Mouse (Mus musculus) spleen, embryonic (tissue): ENCODE data around the gene Sass6.
"Not testable (repeated sequence)": the region's sequence is repeated elsewhere in the genome, so short reads cannot be mapped to it uniquely, and the experiment has no call there.

ENCODE experiments used
- CTCF ChIA-PET: fragments of 350-600 bp; sonication (Branson Sonifier 250); formaldehyde crosslinking; loops from one replicate; lab custom pipeline; 2022; lab: Charles Lee

The Sass6 gene

DNA sequence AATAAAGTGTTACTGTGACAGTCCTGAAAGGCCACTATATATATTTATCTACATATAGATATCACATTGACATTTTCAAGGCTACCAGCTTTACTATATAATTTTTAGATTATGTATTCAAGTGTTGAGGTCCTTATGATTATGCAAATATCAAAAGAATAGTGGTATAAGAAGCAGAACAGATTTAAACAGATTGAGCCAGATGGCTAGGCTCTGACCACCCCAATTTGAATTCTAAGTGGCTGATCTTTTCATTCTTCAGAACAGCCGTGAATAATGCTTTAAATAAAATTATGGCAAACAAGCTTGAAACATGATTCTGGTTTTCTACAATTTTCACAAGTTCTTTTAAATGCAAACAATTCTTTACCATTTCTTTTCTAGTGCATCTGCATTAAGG is 36.7 kb downstream of the Sass6 start:
- CTCF ChIA-PET = no interaction called here

DNA sequence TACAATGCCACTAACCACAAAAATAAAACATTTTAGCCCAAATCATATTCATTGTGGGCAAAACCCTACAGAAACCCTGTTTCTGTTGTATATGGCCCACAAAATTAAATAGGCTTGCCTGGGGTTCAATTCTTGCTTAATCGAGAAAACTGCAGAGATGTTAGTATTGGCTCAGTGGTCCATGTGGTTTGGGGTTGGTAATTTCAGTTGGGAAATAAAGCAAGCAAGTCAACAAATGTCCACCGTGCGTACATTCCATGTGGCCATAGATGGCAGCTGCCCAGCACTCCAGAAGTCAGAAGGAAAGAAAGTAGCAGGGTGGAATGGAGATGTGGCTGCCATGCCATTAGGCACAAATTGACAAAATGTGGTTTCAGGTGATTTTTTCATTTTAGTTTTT is 38.2 kb downstream of the Sass6 start:
- CTCF ChIA-PET = no interaction called here

DNA sequence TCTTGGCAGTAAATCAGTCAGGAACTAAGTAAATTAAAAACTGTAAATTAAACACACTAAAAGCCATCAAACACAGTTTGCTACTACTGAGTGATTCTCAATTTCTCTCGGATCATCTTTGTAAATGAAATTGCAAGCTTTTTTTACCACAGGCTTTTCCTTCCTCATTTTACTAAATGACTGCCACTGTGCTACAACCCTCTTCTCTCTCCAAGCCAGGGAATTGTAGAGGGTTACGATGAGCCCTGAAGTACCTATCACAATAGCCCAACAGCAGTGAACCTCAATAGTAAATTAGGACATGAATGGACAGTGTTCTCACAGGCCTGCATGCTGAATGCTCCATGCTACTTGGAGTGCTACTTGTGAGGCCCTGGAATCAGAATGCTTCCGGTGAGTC is 39.3 kb downstream of the Sass6 start:
- CTCF ChIA-PET = no interaction called here

DNA sequence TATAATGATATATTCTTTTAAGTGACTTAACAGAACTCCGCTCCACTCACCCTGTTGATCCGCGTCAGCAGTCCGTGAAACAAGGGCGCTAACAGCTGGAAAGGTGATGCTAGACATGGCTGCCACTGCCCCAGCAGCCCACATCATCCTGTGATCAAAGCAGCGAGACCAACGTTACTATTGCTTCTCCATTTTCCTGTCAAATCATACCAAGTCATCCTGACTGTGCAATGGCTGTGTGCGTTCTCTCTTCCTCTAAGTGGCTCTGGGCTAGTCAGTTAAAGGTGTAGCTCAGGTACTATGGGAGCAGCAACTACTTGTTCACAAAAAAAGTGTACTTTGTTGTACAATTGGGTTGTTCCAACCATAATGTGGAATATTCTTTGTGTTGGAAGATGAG is 40.1 kb downstream of the Sass6 start:
- CTCF ChIA-PET = no interaction called here

DNA sequence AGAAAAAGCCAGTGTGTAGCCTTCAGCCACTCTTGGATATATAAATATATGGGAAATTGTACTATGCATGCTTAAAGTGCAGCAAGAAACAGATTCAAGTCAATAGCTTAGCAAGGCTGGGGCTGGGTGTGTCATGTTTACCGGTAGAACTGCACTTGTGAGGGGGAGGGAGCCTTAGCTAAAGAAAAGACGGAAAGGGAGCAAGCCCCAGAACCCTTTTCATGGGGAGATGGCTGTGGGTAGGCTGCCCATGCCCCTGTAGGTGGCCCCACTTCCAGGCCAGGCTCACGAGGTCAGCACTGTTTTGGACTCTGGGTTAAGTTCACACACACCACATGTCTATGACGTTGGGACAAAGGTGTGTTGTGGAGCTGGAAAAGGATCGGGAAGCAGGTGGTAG is 41.0 kb downstream of the Sass6 start:
- CTCF ChIA-PET = interaction anchor here (0.6 kb wide), 1 partner anchor 336 kb away, joined by 3 read pairs; no protein-coding TSS in a partner anchor

DNA sequence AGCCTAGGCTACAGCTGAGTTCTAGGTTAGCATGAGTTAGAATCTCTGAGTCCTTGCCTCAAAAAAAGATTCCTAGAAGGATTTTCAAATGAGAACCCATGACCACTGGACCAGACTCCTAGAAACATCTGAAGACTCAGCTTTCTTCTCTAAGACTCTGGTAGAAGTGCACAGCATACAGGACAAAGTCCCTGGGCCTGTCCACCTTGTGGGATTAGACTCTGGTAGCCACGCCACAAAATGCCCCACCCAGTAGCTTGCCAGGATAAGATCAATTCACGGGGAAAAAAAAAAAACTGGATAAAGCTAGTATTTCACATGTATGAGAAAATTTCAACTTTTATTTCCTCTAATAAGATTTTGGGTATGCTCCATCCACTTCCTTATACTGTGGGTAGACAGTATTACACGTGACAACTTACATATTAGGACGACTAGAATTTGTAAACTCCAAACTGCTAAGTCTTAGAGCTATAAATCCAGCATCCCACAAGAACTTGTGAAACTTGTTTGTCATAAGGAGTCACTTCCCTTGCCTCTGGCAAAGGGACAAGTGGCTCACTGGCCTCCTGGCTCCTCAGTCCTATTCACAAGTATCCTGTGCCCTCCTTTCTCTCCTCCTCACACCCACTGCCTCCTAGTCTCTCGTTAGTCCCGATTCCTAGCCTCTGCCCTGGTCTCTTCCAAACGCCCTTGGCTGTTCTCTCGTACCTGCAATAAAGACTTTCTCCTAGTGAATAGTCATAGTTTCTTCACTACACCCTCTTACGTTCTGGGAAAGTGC is 43.1 kb downstream of the Sass6 start:
- CTCF ChIA-PET = no interaction called here

DNA sequence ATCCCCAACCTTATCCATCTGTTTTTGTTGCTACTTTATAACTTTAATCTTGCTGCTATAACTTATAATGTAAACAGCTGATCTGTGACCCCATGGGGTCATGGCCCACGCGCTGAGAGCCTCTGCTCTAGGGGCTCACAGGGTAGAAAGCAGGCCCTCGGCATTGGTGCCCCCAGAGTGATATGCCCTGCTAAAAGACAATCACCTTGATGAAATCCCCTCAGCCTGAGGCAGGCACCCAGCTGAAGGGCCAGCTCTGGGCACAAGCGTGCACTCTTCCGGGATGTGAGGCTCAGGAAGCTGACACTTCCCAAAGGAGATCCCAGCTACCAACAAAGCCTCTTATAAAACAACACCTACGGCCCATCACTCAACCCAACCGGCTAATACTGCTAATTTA is 43.8 kb downstream of the Sass6 start:
- CTCF ChIA-PET = no interaction called here

DNA sequence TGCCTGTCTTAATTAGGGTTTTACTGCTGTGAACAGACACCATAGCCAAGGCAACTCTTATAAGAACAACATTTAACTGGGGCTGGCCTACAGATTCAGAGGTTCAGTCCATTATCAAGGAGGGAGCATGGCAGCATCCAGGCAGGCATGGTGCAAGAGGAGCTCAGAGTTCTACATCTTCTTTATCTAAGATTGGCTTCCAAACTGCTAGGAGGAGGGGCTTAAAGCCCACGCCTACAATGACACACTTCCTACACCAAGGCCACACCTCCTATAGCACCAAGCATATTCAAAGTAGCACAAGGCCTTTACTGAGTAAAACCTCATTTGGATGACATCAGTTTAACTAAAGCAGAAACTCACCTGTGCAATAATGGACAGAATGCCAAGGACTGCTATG is 45.2 kb downstream of the Sass6 start:
- CTCF ChIA-PET = no interaction called here

DNA sequence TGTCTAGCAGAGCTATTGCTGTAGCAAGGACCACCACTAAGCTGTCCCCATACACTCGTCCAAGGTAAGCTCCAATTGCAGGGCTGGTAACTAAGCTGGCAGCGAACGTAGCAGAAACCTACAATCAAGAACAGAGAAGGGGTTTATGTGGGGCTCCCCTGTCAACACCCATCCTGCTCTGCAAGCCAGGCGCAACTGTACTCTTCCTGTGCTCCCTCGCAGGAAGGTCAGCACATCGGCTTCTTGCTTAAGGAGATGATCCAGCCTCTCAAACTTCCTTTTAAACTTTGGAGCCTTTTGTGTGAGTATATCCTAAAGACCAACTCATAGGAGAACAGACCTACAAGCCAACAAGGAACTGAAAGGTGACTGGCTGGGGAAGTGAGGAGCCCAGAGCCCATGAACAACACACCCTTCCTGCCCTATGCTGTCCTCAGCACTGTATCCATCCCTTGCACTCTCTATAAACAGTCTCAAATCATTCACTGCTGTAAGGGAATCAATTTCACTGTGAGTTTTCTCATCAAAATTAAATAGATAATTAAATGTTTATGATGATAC is 47.1 kb downstream of the Sass6 start:
- CTCF ChIA-PET = no interaction called here

DNA sequence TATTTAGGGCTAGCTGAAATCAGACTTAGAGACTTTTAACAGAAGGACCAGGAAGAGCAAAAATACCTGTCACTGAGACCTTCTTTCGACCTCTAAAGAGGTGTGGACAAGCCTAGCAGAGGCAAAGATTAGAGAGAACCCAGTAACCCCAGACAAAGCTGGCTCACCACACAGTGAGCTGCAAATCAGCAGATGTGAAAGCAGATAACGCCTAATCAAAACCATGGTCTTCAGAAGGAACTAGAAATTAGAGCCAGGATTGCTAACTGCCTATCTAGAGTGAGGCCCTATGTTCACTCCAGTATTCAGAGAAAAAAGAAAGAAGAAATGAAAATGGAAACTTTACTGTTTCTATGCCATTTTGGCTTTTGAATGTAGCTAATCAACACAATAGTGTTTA is 47.6 kb downstream of the Sass6 start:
- CTCF ChIA-PET = no interaction called here

DNA sequence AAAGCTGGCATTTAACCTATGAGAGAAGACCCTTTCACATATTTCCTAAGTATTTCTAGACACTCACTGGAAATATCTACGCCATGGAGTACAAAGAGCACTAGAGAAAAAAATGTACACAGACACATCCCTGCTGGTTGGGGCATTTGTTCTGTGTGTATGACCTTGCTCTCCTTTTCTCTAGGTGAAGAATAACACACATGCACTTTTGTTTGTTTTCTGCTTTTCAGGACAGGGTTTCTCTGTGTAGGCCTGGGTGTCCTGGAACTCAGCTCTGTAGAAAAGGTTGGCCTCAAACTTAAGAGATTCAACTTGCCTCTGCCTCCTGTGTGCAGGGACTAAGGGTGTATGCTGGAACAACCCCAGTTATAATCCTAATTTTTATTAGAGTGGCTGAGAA is 51.6 kb downstream of the Sass6 start:
- CTCF ChIA-PET = no interaction called here

DNA sequence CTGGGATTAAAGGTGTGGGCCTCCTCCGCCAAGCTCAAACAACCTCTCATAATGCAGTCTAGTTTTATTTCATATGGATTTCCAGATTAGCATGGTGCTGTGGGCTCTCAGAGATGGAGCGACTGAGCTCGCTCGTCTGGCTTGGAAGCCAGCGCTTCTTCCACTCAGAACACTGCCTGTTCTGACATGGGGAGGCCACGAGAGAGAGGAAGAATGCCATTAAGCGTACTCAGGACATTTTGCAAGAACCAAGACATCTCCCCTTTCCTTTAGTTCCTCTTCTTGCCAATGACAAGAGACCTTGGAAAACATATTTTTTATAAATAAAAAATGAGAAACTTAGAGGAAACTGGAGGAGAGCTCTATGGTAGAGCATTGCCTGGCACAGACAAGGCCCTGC is 54.0 kb downstream of the Sass6 start:
- CTCF ChIA-PET = no interaction called here

DNA sequence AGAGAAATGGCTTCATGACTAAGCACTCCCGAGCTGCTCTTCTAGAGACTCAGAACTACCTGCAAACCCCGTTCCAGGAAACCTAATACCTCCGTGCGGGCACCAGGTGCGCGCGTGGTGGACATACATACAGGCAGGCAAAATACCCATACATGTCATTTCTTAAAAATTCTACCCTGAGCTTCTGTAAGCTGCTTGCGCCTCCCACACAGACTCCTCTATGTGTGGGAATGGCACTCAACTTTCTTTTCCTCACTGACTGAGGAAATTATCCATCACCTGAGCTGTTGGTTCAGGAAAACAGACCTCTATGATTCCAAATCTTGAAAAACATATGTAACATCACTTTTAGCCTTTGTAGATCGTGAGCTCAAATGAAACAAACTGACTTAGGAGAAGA is 55.9 kb downstream of the Sass6 start:
- CTCF ChIA-PET = no interaction called here

DNA sequence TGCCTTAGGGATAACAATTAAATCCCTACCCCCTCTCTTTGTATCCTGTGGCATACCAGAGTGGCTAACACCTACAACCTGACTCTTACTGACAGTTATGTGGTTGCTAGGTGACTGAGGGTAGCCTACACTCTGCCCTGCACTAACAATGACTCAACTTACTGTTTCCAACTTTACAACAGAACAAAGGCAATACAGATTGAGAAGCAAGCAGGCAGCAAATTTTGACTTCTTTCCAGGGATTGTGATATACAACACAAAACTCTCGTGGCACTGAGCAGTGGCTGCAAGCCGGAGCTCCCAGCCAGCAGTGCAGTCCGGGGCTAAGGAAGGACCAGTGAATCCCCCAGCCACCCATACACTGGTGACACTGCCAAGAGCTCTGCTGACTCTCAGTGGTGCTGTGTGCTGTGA is 57.3 kb downstream of the Sass6 start:
- CTCF ChIA-PET = no interaction called here

DNA sequence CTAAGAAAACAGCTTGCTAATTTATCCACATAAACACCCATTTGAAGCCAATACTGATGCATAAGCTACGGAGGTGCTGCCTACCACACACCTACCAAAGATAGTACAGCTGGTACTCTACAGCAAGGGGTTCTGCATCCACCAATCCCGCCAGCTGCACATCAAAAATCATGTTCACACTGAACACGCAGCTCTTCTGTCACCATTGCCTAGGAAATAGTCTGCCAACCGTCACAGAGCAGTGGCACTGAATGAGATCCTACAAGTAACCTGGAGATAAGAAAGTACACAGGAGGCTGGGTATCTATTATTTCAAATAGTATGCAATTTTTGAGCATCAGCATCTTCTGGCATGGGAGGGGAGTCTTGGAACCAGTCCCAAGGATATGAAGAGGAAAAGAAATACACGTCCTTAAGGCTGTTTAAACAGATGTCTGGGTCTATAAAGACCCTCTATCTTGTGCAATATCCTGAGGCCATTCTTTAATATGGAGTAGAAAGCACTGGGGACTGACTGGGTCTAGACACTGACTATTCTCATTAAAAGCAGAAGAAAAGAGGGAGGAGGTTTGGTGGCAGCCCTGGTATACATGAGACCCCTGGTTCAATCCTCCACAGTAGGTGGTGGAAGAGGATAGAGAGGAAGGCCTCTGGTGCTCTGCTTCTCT is 58.6 kb downstream of the Sass6 start:
- CTCF ChIA-PET = no interaction called here

DNA sequence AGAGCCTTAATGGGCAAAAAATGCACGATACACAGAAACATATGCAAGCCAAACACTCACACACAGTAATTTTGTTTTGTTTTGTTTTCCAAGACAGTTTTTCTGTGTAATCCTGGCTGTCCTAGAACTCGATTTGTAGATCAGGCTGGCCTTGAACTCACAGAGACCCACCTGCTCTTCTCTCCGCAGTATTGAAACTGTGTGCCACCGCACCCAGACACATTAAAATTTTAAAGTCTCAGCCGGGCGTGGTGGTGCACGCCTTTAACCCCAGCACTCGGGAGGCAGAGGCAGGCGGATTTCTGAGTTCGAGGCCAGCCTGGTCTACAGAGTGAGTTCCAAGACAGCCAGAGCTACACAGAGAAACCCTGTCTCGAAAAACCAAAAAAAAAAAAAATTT is 59.3 kb downstream of the Sass6 start:
- CTCF ChIA-PET = not testable (repeated sequence)

DNA sequence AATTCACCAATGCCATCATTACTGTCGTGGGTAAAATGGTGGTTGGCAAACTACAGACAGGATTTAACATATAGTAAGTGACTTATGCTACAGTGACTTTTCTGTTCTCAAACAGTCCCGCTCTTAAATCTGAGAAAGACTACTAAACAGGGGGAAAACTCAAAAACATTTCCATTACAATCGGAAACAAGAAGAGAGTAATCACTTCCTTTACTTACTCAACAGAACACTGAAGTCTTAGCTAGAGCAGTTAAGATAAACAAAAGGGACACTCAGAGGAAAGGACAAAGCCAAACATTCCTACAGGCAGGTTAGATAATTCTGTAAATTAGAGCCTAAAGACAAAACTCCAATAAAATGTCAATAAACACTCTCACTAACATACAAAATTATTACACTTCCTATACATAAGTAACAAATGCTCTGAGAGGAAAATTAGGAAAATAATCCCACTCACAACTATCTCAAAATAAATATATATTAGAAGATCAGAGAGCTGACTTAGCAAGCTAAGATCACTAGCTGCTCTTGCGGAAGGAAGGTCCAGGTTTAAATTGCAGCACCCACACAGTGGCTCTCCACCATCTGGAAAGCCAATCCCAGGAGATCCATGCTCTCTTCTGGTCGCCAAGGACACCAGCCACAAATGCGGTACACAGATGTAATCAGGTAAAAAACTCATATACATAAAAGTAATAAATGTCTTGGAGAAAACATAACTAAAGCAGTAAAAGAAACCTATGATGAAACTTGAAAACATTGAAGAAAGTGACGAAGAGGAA is 61.6 kb downstream of the Sass6 start:
- CTCF ChIA-PET = no interaction called here

DNA sequence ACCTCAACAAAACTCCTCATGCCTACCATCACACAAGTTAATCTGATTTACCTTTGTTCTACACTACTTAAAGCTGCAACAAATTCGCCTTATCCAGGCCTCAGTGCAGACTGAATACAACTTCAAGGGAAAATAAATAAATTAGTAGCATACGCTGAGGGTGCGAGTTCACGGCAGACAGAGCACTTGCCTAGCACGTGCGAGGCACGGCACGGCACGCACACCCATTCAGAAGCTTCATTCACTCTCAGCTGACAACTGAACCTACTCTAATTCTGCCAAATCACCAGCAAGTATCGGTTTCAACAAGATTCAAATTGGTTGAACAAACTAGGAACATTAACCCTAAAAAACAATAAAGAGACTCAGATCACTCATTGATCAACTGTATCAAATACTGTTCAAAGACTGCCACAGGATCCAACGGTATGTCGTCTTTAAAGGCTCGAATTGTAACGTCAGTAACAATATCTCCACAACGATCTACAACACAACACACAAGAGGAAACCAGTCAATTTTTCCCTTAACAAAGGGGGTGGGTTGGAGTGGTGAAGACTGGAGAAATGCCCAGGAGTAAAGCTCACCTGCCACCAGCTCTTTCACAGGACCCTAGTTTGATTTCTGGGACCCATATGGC is 64.3 kb downstream of the Sass6 start:
- CTCF ChIA-PET = no interaction called here

DNA sequence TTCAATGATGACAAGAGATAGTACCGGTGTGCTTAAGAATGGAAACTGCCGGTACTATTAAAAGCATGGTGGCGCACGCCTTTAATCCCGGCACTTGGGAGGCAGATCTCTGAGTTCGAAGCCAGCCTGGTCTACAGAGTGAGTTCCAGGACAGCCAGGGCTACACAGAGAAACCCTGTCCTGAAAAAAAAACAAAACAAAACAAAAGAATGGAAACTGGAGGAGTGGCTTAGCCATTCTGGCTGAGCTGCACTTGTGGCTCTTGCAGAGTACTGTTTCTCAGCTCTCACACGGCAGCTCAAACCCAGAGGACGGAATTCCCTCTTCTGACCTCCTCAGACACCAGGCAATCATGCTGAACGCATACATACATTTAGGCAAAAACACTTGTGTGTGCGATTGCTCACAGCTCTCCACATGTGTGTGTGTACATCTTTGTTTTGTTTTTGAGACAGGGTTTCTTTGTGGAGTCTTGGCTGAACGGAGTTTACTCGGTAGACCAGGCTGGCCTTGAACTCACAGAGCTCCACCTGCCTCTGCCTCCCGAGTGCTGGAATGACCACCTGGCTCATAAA is 65.2 kb downstream of the Sass6 start:
- CTCF ChIA-PET = no interaction called here

DNA sequence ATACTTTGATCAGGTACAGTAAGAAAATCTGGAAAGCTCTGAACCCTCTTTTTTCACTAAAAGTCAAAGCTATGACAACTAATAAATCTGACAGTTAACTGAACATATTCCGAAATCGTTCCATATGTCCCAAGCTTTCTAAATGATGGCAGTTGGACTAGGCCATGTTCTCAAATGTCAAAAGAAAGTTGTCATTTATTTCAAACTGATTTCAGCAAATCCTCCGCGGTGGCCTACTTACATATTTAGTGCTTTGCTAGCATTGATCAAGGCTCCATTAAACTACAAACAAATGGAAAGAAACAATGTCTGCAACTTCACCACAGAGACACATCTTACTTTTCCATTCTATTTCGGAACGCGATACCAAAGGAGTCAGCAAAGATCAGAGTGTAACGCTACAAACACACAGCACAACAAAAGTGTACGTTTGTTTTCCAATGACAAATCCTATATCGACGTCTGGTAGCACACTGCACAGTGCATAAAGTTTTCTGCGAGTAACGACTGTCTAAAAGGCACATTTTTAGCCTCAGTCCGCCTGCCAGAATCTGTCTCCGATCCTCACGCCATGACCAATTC is 66.6 kb downstream of the Sass6 start:
- CTCF ChIA-PET = no interaction called here

DNA sequence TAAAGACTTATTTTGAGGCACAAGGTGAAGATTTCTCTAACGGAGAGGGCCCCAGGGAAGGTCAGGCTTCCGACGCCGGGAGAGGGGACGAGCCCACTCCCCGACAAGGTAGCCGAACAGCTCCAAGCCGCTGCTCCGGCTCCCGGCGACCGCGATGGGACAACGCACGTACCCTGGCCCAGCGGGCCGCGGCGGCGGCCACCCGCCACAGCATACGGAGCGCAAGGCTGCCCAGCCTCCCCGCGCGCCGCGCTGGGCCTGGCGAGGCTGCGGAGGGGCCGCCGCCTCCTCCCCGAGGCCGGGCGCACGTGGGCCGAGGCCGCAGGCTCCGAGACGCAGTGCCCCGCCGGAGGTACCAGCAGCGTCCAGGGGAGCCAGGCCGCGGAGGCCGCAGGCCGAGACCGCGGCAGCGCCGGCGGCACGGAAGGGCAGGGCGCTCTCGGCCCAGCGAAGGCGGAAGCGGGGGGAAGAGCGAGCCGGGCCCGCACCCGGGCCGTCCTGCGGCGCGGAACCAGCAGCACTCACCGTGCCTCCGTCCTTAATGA is 67.2 kb downstream of the Sass6 start:
- CTCF ChIA-PET = no interaction called here
